In the genomic region with DNA sequence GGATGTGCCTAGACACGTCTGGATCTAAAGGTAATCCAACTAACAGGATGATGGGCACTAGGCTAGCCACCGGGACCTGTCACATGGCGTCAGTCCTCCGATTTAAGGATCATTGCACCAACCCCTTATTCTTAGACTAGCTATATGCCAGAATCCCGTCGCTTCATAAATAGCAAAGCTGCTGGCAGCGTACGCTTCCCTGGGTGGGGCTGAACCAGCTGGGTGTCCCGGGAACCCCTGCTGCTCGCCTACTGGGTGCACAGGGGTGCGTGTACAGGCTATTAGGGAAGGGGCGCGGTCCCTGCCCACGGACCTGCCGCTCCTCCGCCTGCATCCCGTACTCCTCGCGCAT, we compare ENCODE assay signal across 8 mouse cellular contexts. TPM values are rescaled to one million over a fixed set of nuclear protein-coding genes. Genes with fewer than 3 reads are reported as not detected.
DNase-seq lines count a peak whose midpoint lies in the region; ATAC-seq and TF ChIP-seq lines count a peak whose summit lies in the region.

No protein-coding gene starts in this region.

- H3K4me3 ChIP-seq in left cerebral cortex, adult 2 months: peak overlapping the region; percentile 65
- H3K4me3 ChIP-seq in forebrain, embryonic 10.5 days: peak overlapping the region; percentile 70
- peak overlapping the region; percentile 51 for H3K4me3 ChIP-seq in intestine, embryonic 14.5 days (ENCODE audit: low read depth, low read length)
- peak overlapping the region; percentile 63 for H3K4me3 ChIP-seq in neural tube, embryonic 12.5 days

- TF ChIP-seq CTCF in left cerebral cortex, adult 2 months (IDR thresholded peaks at IDR 0.05): no peak

- peaks cover 58% of the 10 kb centered on the region for H3K27me3 ChIP-seq in forebrain, embryonic 10.5 days (ENCODE audit: poor library complexity, severe bottlenecking)
- H3K27me3 ChIP-seq in intestine, embryonic 14.5 days (replicated peaks; ENCODE audit: control insufficient read depth, insufficient read depth, low read length): peaks cover 18% of the 10 kb centered on the region; the same call in 1 of the 2 replicates
- H3K27me3 ChIP-seq in neural tube, embryonic 12.5 days (replicated peaks): peaks cover 16% of the 10 kb centered on the region

- WGBS in forebrain, embryonic 10.5 days: under 1% methylated on average over 19 of the region's 19 CpGs
- WGBS in intestine, embryonic 14.5 days: 0% methylated on average over 19 of the region's 19 CpGs
- WGBS in neural tube, embryonic 12.5 days: under 1% methylated on average over 19 of the region's 19 CpGs

- no peak for ATAC-seq in intestine, embryonic 14.5 days (replicated peaks; ENCODE audit: low FRiP score, low TSS enrichment, low read depth)
- ATAC-seq in neural tube, embryonic 12.5 days (ENCODE audit: low FRiP score, low read depth): no peak
- ATAC-seq in CD4-positive, CD25-positive, alpha-beta regulatory T cell, adult 4 months: no peak

- H3K4me1 ChIP-seq in forebrain, embryonic 10.5 days: peaks cover 36% of the 10 kb centered on the region
- peaks cover 4% of the 10 kb centered on the region; the same call in 1 of the 2 replicates for H3K4me1 ChIP-seq in intestine, embryonic 14.5 days (replicated peaks; ENCODE audit: control insufficient read depth, insufficient read depth, low read length)
- H3K4me1 ChIP-seq in neural tube, embryonic 12.5 days: peaks cover 12% of the 10 kb centered on the region; the same call in 1 of the 2 replicates

- DNase-seq in left cerebral cortex, adult 2 months (ENCODE audit: extremely low spot score in 1 of 2, low spot score in 2 of 2): no peak
- no peak for DNase-seq in left cerebral cortex, adult 9 months (ENCODE audit: low spot score in 2 of 2)
- DNase-seq in forebrain, embryonic 10.5 days (ENCODE audit: extremely low spot score, low spot score): no peak
- DNase-seq in intestine, embryonic 14.5 days (ENCODE audit: low spot score): no peak
- DNase-seq in ovary, adult 18-20 months (ENCODE audit: low spot score): no peak
- no peak for DNase-seq in MN1 (ENCODE audit: low spot score)

- intact Hi-C loops in left cerebral cortex, adult 2 months (cut with DNase I): loop anchor here (2.0 to 10.0 kb wide), 2 partner anchors 42 to 524 kb away; no protein-coding TSS in a partner anchor

- peak overlapping the region; percentile 34; the same call in 1 of the 2 replicates for H3K9ac ChIP-seq in intestine, embryonic 14.5 days (ENCODE audit: low read length)
- peak overlapping the region; percentile 63 for H3K9ac ChIP-seq in neural tube, embryonic 12.5 days

- H3K4me2 ChIP-seq in intestine, embryonic 14.5 days (ENCODE audit: low read length): peak overlapping the region; percentile 84
- H3K4me2 ChIP-seq in neural tube, embryonic 12.5 days (replicated peaks): peak overlapping the region; percentile 99

- peak overlapping the region; percentile 82 for H3K27ac ChIP-seq in left cerebral cortex, adult 2 months
- peak overlapping the region; percentile 76 for H3K27ac ChIP-seq in forebrain, embryonic 10.5 days
- H3K27ac ChIP-seq in intestine, embryonic 14.5 days (ENCODE audit: low read depth): no peak overlapping the region
- no peak overlapping the region for H3K27ac ChIP-seq in neural tube, embryonic 12.5 days

- H3K36me3 ChIP-seq in forebrain, embryonic 10.5 days (replicated peaks): no peaks in the 10 kb centered on the region
- no peaks in the 10 kb centered on the region for H3K36me3 ChIP-seq in intestine, embryonic 14.5 days (ENCODE audit: control insufficient read depth, insufficient read depth, low read length)
- no peaks in the 10 kb centered on the region for H3K36me3 ChIP-seq in neural tube, embryonic 12.5 days

- no peaks in the 10 kb centered on the region for H3K9me3 ChIP-seq in forebrain, embryonic 10.5 days
- H3K9me3 ChIP-seq in intestine, embryonic 14.5 days (ENCODE audit: control insufficient read depth, low read length): no peaks in the 10 kb centered on the region
- H3K9me3 ChIP-seq in neural tube, embryonic 12.5 days: no peaks in the 10 kb centered on the region

RNA-seq across cellular contexts. Expression of a gene that starts 1.1 kb away (rescaled TPM):
- 10 to 100 TPM; 16.0 to 19.2 TPM for total RNA-seq in left cerebral cortex, adult 2 months (2021)
- polyA plus RNA-seq in forebrain, embryonic 10.5 days (2016; fragmentation: Nextera tagmentation; extraction: Ambion mirVana): 0.62 and 0.78 TPM in 2 replicates
- 2.3 and 2.4 TPM in 2 replicates for polyA plus RNA-seq in intestine, embryonic 14.5 days (2014; fragmentation: Nextera tagmentation; extraction: Ambion mirVana)
- polyA plus RNA-seq in neural tube, embryonic 12.5 days (2016; fragmentation: Nextera tagmentation; extraction: Ambion mirVana): 12.0 and 14.7 TPM in 2 replicates
- polyA plus RNA-seq in CD4-positive, CD25-positive, alpha-beta regulatory T cell, adult 4 months (2017; shearing (Covaris generic)): not detected

Comparison
In these comparisons a context has a peak if more than half of its experiments do, and no peak if none do; other contexts are left out.
1. H3K27ac ChIP-seq: peak in left cerebral cortex, adult 2 months (single experiment) and forebrain, embryonic 10.5 days (single experiment); none in intestine, embryonic 14.5 days (single experiment) and neural tube, embryonic 12.5 days (single experiment).
2. Peak in every context shown above with its lines, with median percentiles within 50 percentile points of each other: H3K4me3 ChIP-seq.